Mouse (Mus musculus) heart, embryonic 10.5 days (tissue): ENCODE results near the gene Ctnna2. TPM values are rescaled to one million over a fixed set of nuclear protein-coding genes. Genes with fewer than 3 reads are reported as not detected.

Experiments used
- DNase-seq: peaks from one replicate; pipeline ENCODE4 v3.0.0-alpha.2; 2017; ENCODE audit warnings: low spot score
- H3K27ac ChIP-seq: fragments of 300-500 bp; sonication (generic); 2 replicates; pipeline ENCODE4 v1.5.1; 2016; ENCODE audit warnings: mild to moderate bottlenecking
- H3K27me3 ChIP-seq: fragments of 300-500 bp; sonication (generic); 2 replicates; pipeline ENCODE4 v1.6.1; 2016; ENCODE audit warnings: mild to moderate bottlenecking; ENCODE audit not compliant: poor library complexity, insufficient read depth, severe bottlenecking
- H3K36me3 ChIP-seq: fragments of 300-500 bp; sonication (generic); 2 replicates; pipeline ENCODE4 v1.6.1; 2016; ENCODE audit warnings: mild to moderate bottlenecking, moderate library complexity
- H3K4me1 ChIP-seq: fragments of 300-500 bp; sonication (generic); 2 replicates; pipeline ENCODE4 v1.6.1; 2016; ENCODE audit warnings: mild to moderate bottlenecking
- H3K4me3 ChIP-seq: fragments of 300-500 bp; sonication (generic); 2 replicates; pipeline ENCODE4 v1.5.1; 2016; ENCODE audit warnings: mild to moderate bottlenecking, moderate library complexity
- H3K9me3 ChIP-seq: fragments of 300-500 bp; sonication (generic); 2 replicates; pipeline ENCODE4 v1.6.1; 2016; ENCODE audit warnings: mild to moderate bottlenecking, moderate library complexity
- WGBS: fragments of 180-500 bp; shearing (Covaris S2); methylation state at CpG from one replicate; pipeline ENCODE4 v1.1.7; 2016; 5-methylcytosine and 5-hydroxymethylcytosine counted together
- polyA plus RNA-seq: library from polyadenylated mRNA; unstranded; fragments of >200 nt; fragmentation: Nextera tagmentation; extraction: Ambion mirVana; gene quantifications from 2 replicates; pipeline ENCODE4 v1.2.1, GENCODE M21; 2016

Gene Ctnna2
- polyA plus RNA-seq, 1 experiment from 2014 or later, result 2.7 TPM

- no peak for DNase-seq
- no peak overlapping the region for H3K27ac ChIP-seq
- WGBS, result 79% methylated on average over 5 of the region's 5 CpGs
- no peaks in the 10 kb centered on the region for H3K27me3 ChIP-seq
- no peaks in the 10 kb centered on the region for H3K36me3 ChIP-seq
- no peaks in the 10 kb centered on the region for H3K9me3 ChIP-seq
- no peak overlapping the region for H3K4me3 ChIP-seq
- H3K4me1 ChIP-seq, result no peaks in the 10 kb centered on the region
Observed at GRCm38 (mm10) chr6:77441051-77441450, 538.4 kb downstream of the Ctnna2 start.

- DNase-seq, result no peak
- 80% methylated on average over 4 of the region's 4 CpGs for WGBS
Observed at GRCm38 (mm10) chr6:77430381-77430780, 549.1 kb downstream of the Ctnna2 start.

GRCm38 (mm10) chr6:77425746-77426145, 553.8 kb downstream of the Ctnna2 start:
- no peaks in the 10 kb centered on the region for H3K4me1 ChIP-seq
- H3K4me3 ChIP-seq, result no peak overlapping the region
- no peaks in the 10 kb centered on the region for H3K27me3 ChIP-seq
- H3K36me3 ChIP-seq, result no peaks in the 10 kb centered on the region
- DNase-seq, result no peak
- no peaks in the 10 kb centered on the region for H3K9me3 ChIP-seq
- H3K27ac ChIP-seq, result no peak overlapping the region

More at GRCm38 (mm10) chr6:77430381-77430780, 549.1 kb downstream of the Ctnna2 start:
- no peaks in the 10 kb centered on the region for H3K4me1 ChIP-seq
- no peaks in the 10 kb centered on the region for H3K9me3 ChIP-seq
- no peak overlapping the region for H3K4me3 ChIP-seq
- no peak overlapping the region for H3K27ac ChIP-seq
- no peaks in the 10 kb centered on the region for H3K36me3 ChIP-seq
- H3K27me3 ChIP-seq, result no peaks in the 10 kb centered on the region

- Histone ChIP-seq H3K4me1 (no peaks in the 10 kb centered on the region), H3K27ac (no peak overlapping the region), H3K27me3 (no peaks in the 10 kb centered on the region), H3K9me3 (no peaks in the 10 kb centered on the region), H3K4me3 (no peak overlapping the region), H3K36me3 (no peaks in the 10 kb centered on the region)
- no peak for DNase-seq
- 71% methylated on average over 4 of the region's 4 CpGs for WGBS
Observed at GRCm38 (mm10) chr6:77424826-77425225, 554.7 kb downstream of the Ctnna2 start.

GRCm38 (mm10) chr6:77421564-77422139, 557.8 kb downstream of the Ctnna2 start:
- DNase-seq, result no peak
- H3K27ac ChIP-seq, result no peak overlapping the region

GRCm38 (mm10) chr6:77416999-77417398, 562.5 kb downstream of the Ctnna2 start:
- 65% methylated on average over 1 of the region's 1 CpGs for WGBS
- H3K36me3 ChIP-seq, result no peaks in the 10 kb centered on the region
- no peaks in the 10 kb centered on the region for H3K27me3 ChIP-seq
- no peak overlapping the region for H3K4me3 ChIP-seq
- DNase-seq, result no peak
- no peaks in the 10 kb centered on the region for H3K4me1 ChIP-seq
- no peaks in the 10 kb centered on the region for H3K9me3 ChIP-seq
- H3K27ac ChIP-seq, result no peak overlapping the region

More at GRCm38 (mm10) chr6:77421564-77422139, 557.8 kb downstream of the Ctnna2 start:
- H3K27me3 ChIP-seq, result no peaks in the 10 kb centered on the region
- H3K4me1 ChIP-seq, result no peaks in the 10 kb centered on the region
- no peaks in the 10 kb centered on the region for H3K9me3 ChIP-seq
- WGBS, result 74% methylated on average over 3 of the region's 3 CpGs
- H3K4me3 ChIP-seq, result no peak overlapping the region
- H3K36me3 ChIP-seq, result no peaks in the 10 kb centered on the region

- Histone ChIP-seq H3K27me3 (no peaks in the 10 kb centered on the region), H3K4me1 (no peaks in the 10 kb centered on the region), H3K9me3 (no peaks in the 10 kb centered on the region), H3K4me3 (no peak overlapping the region), H3K27ac (no peak overlapping the region), H3K36me3 (no peaks in the 10 kb centered on the region)
- no peak for DNase-seq
- 90% methylated on average over 1 of the region's 1 CpGs for WGBS
Observed at GRCm38 (mm10) chr6:77413530-77413929, 566.0 kb downstream of the Ctnna2 start.

- H3K36me3 ChIP-seq, result no peaks in the 10 kb centered on the region
- no peaks in the 10 kb centered on the region for H3K4me1 ChIP-seq
- DNase-seq, result no peak
- WGBS, result 73% methylated on average over 5 of the region's 5 CpGs
- H3K27ac ChIP-seq, result no peak overlapping the region
- no peak overlapping the region for H3K4me3 ChIP-seq
- no peaks in the 10 kb centered on the region for H3K27me3 ChIP-seq
- no peaks in the 10 kb centered on the region for H3K9me3 ChIP-seq
Observed at GRCm38 (mm10) chr6:77408481-77408880, 571.0 kb downstream of the Ctnna2 start.

GRCm38 (mm10) chr6:77400751-77401150, 578.7 kb downstream of the Ctnna2 start:
- H3K27ac ChIP-seq, result no peak overlapping the region
- H3K9me3 ChIP-seq, result no peaks in the 10 kb centered on the region
- H3K4me1 ChIP-seq, result no peaks in the 10 kb centered on the region
- no peak for DNase-seq
- H3K27me3 ChIP-seq, result no peaks in the 10 kb centered on the region
- no peak overlapping the region for H3K4me3 ChIP-seq
- H3K36me3 ChIP-seq, result no peaks in the 10 kb centered on the region
- WGBS, result 85% methylated on average over 6 of the region's 6 CpGs

GRCm38 (mm10) chr6:77391663-77392062, 587.8 kb downstream of the Ctnna2 start:
- Histone ChIP-seq H3K27me3 (no peaks in the 10 kb centered on the region), H3K9me3 (no peaks in the 10 kb centered on the region), H3K4me1 (no peaks in the 10 kb centered on the region), H3K4me3 (no peak overlapping the region), H3K36me3 (no peaks in the 10 kb centered on the region), H3K27ac (no peak overlapping the region)
- no peak for DNase-seq
- WGBS, result 85% methylated on average over 1 of the region's 1 CpGs

- no peaks in the 10 kb centered on the region for H3K36me3 ChIP-seq
- no peak overlapping the region for H3K27ac ChIP-seq
- DNase-seq, result no peak
- no peaks in the 10 kb centered on the region for H3K27me3 ChIP-seq
- H3K4me1 ChIP-seq, result no peaks in the 10 kb centered on the region
- H3K4me3 ChIP-seq, result no peak overlapping the region
- no peaks in the 10 kb centered on the region for H3K9me3 ChIP-seq
Observed at GRCm38 (mm10) chr6:77381309-77381708, 598.2 kb downstream of the Ctnna2 start.

- H3K4me1 ChIP-seq, result no peaks in the 10 kb centered on the region
- no peak for DNase-seq
- no peaks in the 10 kb centered on the region for H3K27me3 ChIP-seq
- 68% methylated on average over 5 of the region's 5 CpGs for WGBS
- H3K27ac ChIP-seq, result no peak overlapping the region
- H3K4me3 ChIP-seq, result no peak overlapping the region
- H3K9me3 ChIP-seq, result no peaks in the 10 kb centered on the region
- H3K36me3 ChIP-seq, result no peaks in the 10 kb centered on the region
Observed at GRCm38 (mm10) chr6:77373132-77373531, 606.4 kb downstream of the Ctnna2 start.

- no peak for DNase-seq
- no peaks in the 10 kb centered on the region for H3K36me3 ChIP-seq
- no peak overlapping the region for H3K27ac ChIP-seq
- H3K9me3 ChIP-seq, result no peaks in the 10 kb centered on the region
- 98% methylated on average over 2 of the region's 2 CpGs for WGBS
- no peaks in the 10 kb centered on the region for H3K27me3 ChIP-seq
- H3K4me1 ChIP-seq, result no peaks in the 10 kb centered on the region
- no peak overlapping the region for H3K4me3 ChIP-seq
Observed at GRCm38 (mm10) chr6:77371147-77371546, 608.4 kb downstream of the Ctnna2 start.

GRCm38 (mm10) chr6:77358471-77358837, 621.0 kb downstream of the Ctnna2 start:
- Histone ChIP-seq H3K27me3 (no peaks in the 10 kb centered on the region), H3K27ac (no peak overlapping the region), H3K4me1 (no peaks in the 10 kb centered on the region), H3K9me3 (no peaks in the 10 kb centered on the region), H3K36me3 (no peaks in the 10 kb centered on the region), H3K4me3 (no peak overlapping the region)
- 73% methylated on average over 6 of the region's 6 CpGs for WGBS
- no peak for DNase-seq
